Mouse (Mus musculus): Measurements from ENCODE around the gene Ykt6.
"Not testable (repeated sequence)": the region's sequence is repeated elsewhere in the genome, so short reads cannot be mapped to it uniquely, and the experiment has no call there.

Ykt6 gene

DNA sequence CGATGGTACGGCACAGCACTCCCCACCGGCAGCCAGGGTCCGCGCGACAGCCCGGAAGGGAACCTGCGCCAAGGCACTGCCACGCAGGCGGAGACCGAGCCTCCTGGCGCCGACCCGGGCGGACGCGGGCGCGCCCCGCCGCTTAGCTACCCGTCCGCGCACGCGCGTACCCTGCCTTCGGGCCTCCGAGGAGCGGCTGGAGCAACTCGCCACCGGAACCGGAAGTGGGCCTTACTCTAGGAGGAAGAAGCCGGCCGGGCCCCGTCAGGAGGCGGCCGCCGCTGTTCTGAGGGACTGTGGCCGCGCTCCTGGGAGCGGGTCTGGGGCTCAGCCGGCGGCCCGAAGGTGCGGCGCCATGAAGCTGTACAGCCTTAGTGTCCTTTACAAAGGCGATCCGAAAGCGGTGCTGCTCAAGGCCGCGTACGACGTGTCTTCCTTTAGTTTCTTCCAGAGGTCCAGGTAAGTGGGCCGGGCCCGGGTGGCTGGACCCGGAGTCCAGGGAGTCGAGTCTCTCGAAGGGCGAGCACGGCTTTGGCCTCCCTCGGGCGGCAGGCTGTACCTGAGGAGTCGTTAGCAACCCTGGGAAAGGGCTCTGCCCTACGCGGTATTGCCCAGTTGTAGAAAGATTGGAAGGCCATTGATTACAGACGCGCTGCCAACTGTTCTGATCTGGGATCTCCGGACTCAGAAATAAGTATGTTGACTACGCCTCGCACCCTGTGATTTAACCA lies at the start of gene Ykt6:
Gene Ykt6, plus strand, starts transcription at position 148 of the 731 bp plus-strand sequence.
- peak; percentile 80 for DNase-seq (ENCODE audit: low read depth)

DNA sequence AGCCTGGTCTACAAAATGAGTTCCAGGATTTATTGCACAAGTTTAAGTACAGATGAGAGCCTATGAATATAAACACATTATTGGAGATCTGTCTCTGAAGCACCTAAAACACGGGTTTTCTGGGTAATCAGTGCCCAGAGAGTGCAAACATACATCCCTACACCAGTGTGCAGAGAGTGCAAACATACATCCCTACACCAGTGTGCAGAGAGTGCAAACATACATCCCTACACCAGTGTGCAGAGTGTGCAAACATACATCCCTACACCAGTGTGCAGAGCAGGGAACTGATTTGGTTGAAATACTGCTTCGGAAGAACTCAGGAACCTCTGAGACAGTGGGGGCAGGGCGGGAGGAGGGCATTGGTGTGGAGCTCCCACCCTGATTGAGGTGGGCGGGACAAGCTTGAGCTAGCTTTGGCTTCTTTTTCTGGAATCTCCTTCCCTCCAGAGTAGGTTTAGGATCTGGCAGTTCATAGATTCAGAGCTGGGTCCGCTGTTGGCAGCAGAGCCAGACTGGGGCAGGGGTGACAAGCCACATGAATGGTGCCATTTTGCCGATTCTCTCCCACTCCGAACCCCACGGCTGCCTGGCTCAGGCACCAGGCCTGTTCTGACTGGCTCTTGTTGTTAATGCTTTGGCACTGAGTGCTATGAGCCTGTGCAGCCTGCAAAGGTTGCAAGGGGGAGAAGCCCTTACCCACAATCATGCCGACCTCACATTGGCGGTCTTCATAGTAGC lies 49.5 kb upstream of the Ykt6 start:
- no peak for DNase-seq (ENCODE audit: low read depth)

DNA sequence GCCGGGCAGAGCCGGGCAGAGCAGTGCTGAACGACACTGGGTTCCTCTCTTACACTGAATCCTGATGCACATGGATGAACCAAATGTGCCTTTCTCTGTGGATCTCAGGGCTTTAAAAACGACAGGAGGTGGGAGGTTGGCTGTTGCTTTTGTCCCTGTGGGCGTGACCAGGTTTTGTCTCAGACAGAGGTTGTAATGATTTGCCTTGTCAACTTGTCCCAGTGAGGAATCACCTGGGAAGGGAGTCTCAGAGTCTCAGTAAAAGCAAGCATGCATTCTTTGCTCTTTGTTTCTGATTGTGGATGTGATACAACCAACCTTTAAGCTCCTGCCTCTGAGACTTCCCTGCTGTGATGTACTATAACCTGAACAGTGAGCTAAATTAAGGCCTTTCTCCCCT lies 48.4 kb upstream of the Ykt6 start:
- DNase-seq (ENCODE audit: low read depth) = no peak

DNA sequence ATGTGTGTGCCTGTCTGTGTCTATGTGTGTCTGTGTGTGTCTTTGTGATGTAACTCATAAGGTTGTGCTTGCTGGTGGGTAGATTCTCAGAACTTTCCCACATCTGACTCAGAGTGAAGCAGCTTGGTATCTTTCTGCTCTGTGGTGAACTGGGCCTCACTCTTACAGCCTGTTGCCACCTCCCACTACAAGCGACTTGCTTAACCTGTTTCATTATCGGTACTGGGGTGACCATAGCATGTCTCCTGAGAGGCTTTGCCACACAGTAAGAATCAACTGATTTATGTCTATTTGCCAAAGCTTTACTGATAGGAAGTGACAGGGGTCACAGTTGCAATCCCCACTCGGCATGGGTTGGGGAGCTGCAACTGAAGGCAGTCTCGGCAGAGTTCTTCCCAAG lies 46.9 kb upstream of the Ykt6 start:
- DNase-seq (ENCODE audit: low read depth) = no peak

DNA sequence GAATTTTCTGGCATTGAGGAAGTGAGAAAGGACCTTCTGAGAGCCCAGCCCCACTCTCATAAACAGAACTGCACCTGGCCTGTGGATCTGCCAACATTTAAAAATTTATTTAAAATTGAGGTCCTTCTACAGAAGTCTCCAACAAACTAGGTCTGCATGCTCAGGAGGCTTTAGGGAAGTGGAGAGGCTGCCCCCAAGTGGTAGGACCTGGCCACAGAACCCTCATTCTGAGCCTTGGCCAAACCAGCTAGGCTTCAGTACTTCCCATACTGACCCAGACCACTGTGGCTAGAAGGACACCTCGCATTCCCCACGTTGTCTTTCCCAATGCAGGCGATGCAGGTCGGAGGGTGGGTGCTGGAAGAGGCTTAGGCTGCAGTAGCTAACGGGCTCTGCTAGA lies 42.9 kb upstream of the Ykt6 start:
- DNase-seq (ENCODE audit: low read depth) = peak; percentile 46

DNA sequence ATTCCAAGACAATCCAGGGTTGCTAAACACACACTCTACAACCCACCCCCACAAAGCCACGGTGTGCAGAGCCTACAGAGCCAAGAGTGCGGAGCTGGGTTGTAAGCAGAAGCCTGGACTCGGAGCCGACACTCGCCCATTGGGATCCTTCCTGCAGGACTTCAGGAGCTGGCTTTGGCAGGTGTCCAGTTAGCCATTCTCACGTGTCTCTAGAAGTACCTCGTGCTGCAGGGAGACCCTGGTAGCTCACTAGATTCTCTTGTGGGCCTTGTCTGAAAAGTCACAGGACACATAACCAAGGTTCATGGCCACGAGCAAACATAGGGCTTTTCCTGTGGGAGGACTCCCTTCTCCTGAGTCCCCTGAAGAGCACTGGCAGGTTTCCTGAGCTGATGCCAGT lies 42.2 kb upstream of the Ykt6 start:
- no peak for DNase-seq (ENCODE audit: low read depth)

DNA sequence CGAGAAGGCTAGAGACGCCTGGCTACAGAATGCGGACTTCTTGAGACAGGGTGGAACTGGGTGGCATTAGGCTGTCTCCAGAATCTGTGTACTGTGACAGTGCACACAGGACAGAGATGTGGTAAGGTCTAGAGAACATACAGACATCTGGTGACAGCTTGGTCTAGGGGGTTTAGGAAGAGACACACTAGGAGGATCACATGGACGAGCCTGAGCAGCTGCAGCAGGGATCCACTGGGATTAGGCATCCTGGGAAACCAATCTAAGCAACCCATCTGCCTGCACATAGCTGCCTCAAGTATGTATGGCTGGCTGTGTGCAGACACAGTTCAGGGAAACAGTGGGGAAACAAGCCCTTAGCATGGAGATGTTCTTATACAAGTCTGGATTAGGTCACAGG lies 41.6 kb upstream of the Ykt6 start:
- no peak for DNase-seq (ENCODE audit: low read depth)

DNA sequence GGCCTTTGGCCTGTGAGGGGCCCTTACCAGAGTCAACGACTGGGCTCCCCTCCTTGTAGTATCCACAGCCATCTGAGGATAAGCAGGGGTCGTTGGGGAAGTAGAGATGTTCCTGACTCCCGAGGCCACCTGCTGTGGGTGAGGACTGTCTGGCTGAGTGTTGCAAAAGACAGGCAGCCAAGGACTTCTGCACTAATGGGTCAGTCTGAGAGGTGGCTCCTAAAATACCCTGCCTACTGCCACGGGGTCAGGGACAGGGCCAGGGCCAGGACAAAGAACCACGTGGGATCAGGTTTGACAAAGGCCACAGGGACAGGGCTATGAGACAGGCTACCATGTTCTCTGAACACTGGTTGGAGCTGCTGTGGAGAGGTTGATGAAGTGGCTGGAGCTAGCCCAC lies 40.6 kb upstream of the Ykt6 start:
- DNase-seq (ENCODE audit: low read depth) = no peak

DNA sequence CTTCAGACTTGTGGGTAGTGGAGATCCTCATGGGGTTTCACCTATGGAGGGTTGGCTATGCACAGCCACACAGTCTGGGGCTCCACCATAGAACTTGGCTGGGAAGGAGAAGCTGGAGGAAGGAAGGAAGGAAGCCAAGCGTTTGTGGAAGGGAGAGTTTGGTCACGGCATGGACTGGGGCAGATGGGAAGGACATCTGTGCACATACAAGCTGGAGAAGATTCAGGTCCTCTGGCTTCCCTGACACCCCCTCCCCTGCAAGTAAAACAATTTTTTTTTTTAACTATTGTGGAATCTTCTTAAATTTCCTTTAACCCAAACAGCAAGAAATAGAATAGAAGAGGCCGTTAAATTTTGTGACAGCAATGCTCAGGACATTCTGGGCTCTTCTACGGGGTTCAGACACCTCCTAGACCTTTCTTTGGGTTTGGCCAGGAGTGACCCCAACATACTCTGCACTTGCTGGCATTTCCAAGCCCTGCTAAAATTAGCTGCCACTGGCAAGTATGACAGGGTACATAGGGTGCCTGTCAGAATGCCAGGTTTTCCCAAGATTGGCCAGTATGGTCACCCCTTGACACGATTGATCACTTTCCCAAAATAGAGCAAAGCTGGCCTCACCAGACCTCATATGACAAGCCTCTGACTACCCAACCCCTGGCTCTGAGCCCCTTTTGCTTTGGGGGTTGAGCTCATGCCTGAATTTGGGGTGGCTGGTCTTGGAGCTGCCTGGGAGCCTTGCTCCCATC lies 39.9 kb upstream of the Ykt6 start:
- DNase-seq (ENCODE audit: low read depth) = no peak

DNA sequence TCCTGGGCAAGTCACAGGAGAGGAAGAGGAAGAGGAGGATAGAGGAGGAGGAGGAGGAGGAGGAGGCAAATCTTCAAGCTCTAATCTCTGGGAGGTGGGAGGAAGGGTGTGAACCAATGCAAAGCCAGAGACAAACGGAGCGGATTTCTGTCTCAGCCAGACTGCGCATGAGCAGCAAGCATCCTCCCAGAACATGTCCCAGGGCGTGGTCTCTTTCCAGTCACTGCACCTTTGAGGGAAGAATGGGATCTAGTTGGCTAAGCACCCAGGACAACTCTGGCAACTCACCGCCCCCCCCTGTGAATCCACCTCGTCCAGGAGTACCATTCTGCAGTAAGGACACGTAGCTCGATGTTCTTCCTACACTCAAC lies 39.3 kb upstream of the Ykt6 start:
- no peak for DNase-seq (ENCODE audit: low read depth)

DNA sequence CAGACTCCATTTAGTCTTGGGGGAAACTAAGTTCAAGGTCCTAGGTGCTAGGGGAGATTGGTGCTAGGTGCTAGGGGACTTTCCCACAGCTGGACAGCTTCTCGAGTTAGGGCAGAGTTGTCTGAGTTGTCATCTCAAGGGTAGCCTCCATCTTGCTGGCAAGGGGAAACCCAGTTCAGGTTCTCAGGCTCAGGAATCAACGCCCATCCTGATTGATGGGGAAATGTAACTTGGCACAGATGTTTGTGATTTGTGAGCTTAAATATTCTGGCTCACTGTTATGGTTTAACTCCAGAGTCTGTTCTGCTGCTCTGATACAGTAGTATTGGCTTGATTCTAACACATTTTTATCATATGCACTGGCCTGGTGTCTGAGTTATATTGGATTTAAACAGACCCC lies 37.4 kb upstream of the Ykt6 start:
- DNase-seq (ENCODE audit: low read depth) = no peak

DNA sequence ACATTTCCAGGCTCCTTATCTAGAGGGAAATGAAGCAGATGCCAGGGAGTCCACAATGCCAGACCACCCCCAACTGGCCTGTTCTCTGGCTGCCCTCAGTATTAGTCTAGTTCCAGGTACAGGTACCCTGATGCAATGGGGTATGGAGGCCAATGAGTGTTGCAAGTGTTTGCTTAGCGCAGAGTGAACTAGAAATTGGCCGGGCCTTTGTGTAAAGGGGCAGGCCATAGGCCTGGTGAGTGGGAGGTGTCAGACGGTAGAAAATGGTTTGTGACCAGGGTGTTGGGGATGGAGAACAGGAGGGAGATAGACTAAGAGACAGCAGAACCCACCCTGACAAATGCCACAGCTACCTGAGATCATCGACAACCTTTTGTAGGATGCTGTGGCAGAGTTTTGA lies 35.9 kb upstream of the Ykt6 start:
- DNase-seq (ENCODE audit: low read depth) = no peak

DNA sequence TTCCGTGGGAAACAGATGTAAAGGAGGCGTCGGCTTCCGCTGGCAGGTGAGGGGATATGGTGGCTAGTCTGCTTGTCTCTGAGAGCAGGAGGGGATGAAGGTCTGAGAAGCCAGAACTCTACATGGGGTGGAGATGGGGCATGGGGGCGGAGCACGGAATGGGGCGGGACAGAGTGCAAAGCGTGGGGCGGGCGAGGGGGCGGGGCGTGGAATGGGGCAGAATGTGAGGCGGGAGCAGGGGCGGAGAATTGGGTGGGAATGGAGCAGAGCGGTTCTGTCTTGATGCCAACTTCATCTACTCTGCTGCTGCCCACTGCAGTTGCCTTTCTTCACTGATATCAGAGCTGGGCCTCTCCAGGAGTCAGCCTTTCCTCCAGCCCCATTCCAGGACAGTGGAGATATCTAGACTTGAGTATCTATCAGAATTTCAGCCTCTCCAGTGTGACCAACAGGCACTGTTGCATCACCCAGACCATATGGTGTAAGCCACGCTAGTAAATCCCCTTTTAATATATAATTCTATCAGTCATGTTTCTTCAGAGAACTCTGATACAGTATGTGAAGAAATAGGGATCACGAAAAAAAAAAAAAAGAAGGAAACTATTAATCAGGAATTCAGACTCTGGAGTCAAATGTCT lies 35.1 kb upstream of the Ykt6 start:
- no peak for DNase-seq (ENCODE audit: low read depth)

DNA sequence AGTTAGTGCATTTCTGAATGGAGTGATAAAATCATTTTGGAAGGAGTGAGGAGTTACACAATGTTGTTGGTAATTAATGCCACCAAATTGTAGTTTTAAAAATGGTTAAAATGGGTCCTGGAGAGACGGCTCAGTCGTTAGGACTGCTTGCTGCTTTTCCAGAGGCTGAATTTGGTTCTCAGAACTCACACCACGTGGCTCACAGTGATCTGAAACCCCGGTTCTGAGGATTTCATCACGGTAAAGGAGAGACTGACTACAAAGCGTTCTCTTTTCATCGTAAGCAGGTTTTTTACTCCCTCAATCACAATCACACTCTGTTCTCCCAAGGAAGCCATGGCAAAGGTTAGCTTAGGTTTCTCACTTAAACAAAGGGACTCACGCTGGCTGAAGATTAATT lies 30.8 kb upstream of the Ykt6 start:
- DNase-seq (ENCODE audit: low read depth) = no peak

DNA sequence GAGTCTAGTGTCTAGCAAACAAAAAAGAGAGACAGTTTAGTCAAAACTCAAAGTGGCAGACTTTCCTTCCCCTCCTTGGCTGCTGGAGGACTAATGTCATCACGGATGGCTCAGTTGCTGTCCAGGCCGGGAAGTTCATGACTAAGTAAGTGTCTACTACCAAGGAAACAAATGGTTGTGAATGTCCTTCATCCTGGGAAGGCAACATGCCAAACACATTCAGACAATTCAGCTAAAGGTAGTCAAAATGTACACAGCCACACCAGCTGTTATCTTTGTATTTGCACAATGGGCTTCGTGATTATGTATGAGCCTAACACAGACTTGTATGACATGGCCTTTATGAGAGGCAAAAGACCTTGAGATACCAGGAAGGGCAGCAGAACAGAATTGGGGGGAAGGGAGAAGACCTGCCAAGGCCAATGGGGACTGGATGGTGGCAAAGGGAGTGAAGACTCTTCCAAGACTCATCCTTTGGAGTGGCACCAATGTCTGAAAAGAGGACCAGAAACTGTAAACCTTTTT lies 28.7 kb upstream of the Ykt6 start:
- no peak for DNase-seq (ENCODE audit: low read depth)

DNA sequence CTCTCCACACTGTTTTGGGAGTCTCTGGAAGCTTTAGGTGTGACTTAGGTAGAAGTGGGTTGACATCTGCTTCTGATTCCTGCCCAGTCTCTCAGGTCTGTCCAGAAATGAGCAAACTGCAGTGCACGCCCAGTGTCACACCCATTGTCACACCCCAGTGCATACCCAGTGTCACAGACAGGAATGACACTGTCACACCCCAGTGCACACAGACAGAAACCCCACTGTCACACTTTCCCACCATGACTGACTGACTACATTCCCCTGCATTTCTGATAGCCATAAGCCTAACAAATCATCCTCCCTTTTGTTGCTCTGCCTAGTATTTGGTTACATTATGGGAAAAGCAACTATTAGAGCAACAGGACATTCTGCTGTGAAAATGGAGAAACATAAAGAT lies 24.9 kb upstream of the Ykt6 start:
- no peak for DNase-seq (ENCODE audit: low read depth)

DNA sequence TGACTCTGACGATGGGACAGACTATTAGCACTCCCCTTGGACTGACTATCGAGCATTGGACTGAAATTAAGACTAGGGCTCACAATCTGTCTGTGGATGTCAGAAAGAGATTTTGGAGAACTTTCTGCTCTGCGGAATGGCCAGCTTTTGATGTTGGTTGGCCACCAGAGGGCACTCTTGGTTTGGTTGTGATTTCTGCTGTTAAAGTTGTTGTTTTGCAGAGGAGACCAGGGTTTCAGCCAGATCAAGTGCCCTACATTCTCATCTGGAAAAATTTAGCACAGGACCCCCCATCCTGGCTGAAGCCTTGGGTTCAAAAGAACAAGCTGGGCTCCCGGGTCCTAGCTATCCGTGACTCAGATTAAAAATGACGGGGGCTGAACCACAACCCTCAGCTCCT lies 23.5 kb upstream of the Ykt6 start:
- DNase-seq (ENCODE audit: low read depth) = not testable (repeated sequence)

DNA sequence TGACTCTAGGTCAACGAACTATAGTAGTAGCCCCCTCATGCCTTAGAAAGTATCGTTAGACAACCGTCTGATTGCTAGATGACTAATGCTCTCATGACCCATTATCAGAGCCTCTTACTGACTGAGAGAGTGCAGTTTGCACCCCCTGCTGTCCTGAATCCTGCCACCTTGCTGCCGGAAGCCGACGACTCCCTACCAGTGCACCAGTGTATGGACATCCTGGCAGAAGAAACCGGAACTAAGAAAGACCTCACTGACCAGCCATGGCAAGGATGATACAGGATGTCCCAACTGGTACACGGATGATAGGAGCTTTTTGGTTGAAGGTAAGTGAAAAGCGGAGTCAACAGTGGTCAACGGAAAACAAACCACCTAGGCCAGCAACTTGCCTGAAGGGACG lies 21.0 kb upstream of the Ykt6 start:
- not testable (repeated sequence) for DNase-seq (ENCODE audit: low read depth)

DNA sequence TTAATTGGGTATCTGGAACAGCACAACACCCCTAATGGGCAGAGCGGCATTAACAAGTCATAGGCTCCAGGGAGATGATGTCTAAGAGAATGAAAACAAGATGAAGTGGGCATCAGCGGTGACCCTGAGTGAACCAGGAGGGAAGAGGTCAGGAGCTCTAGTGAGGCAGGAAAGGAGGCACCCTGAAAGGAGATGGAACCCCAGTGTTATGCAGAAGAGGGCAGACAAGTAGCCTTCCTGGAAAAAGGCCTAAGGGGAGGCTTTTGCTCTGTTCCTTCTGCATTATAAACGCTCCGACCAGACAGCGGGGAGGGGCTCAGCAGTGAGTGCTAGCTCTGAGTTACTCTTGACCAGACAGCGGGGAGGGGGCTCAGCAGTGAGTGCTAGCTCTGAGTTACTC lies 12.5 kb upstream of the Ykt6 start:
- DNase-seq (ENCODE audit: low read depth) = no peak

DNA sequence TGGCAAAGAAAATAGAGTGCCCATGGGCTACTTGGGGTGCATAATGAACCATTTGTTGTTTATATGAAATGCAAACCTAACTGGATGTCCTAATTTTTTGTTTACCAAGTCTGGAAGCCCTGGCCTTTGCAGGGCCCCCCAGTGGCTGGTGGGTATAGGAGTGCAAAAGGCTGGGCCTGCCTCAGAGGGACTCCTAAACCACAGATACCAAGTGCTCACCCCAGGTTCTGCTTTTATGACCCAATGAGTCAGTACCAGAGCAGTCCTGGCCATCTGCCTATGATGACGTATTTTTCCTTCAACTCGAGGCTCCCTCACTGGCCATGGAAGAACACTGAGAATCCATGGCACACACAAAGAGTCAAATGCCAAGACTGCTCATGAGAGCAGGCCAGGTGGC lies 10.4 kb upstream of the Ykt6 start:
- peak; percentile 34 for DNase-seq (ENCODE audit: low read depth)

DNA sequence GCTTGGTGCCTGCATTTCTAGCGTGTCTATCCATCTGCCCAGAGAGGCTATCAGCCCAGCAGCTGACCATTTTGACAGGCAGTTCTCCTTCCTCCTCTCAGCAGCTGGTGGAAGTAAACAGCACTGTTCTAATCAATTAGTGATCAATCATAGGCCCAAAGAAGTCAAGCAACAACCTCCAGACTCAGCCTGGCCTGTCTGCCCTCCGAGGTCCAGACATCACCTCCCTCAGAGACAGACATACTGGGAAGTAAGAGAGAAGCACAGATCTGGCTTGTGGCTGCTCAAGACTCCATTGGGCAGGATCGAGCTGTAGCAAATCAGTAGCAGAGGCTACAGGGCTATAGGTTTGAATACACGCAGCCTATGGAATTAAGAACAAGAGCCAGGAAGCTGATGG lies 7.7 kb upstream of the Ykt6 start:
- DNase-seq (ENCODE audit: low read depth) = no peak

DNA sequence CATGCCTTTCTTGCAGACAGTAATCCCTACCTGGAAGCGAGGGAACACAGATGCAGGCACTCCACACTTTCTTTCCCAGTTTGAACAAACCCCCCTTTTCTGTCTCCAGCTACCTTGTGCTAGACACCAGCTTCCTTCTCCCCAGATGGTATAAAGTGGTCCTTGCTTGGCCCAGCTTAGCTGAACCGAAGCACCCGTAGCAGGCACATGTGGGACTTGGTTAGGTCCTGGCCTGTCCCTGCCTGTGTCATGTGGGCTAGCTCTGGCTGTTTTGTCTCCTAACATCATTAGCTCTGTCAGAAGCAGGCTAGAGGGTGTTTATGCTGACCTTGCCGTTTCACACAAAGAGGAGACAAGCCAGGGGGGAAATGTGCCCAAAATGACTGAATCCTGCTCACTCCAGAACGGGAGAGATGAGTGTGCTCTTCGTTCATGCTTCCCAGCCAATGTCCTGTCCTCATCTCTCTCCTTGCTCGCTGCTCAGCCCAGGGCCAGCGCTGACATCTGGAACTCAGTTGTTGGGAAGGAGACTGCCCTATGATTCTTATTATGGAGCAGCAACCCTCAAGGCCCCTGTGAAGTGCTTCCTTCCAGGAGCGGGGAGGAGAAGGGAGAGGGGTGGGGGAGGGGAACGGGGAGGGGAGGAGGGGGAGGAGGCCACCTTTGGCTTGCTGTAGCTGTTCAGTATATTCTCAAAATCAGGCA lies 6.8 kb upstream of the Ykt6 start:
- no peak for DNase-seq (ENCODE audit: low read depth)

Data from fibroblast of lung, adult 2 months (primary cell).